Mouse (Mus musculus) C2C12 (cell line): Measurements from ENCODE around the gene D3Ertd254e.

ENCODE experiments used
- CEBPB ChIP-seq: IDR thresholded peaks from one replicate; pipeline ENCODE4 v1.6.1; 2011; ENCODE audit warnings: low read depth, mild to moderate bottlenecking, control low read depth, moderate library complexity
- CTCF ChIP-seq: IDR thresholded peaks from one replicate; pipeline ENCODE4 v1.5.1; 2011; ENCODE audit not compliant: control insufficient read depth, insufficient read depth, insufficient read length
- FOSL1 ChIP-seq: IDR thresholded peaks from one replicate; pipeline ENCODE4 v1.8.0; 2011; ENCODE audit warnings: mild to moderate bottlenecking, low read length; ENCODE audit not compliant: poor library complexity, insufficient read depth, severe bottlenecking
- MAX ChIP-seq: IDR thresholded peaks from one replicate; pipeline ENCODE4 v1.6.1; 2011; ENCODE audit warnings: mild to moderate bottlenecking, control low read depth
- MYOD1 ChIP-seq: IDR thresholded peaks from one replicate; pipeline ENCODE4 v1.6.1; 2011; ENCODE audit warnings: low read depth; ENCODE audit not compliant: control insufficient read depth, insufficient read length
- MYOG ChIP-seq: IDR thresholded peaks from one replicate; pipeline ENCODE4 v1.6.1; 2011; ENCODE audit not compliant: control insufficient read depth, insufficient read length; ENCODE audit errors: extremely low read depth
- USF1 ChIP-seq: IDR thresholded peaks from one replicate; pipeline ENCODE4 v1.6.1; 2011; ENCODE audit warnings: low read depth, mild to moderate bottlenecking, control low read depth, moderate library complexity

DNA sequence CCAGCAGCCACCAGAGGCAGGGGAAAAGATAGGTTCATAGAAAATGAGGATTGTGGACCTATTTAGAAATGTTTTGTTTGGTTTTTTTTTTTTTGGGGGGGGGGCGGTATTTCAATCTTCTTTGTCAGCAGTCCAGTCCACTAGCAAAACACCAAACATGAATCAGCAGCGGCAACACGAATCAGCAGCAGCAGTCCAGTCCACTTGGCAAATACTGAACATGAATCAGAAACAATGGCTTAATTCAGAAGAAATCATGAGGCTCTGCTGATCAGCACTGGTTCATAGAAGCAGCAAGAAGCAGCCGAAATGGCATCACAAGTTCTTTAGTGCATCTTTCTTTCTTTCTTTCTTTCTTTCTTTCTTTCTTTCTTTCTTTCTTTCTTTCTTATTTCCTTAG, 34.7 kb upstream of the D3Ertd254e start:
- TF ChIP-seq USF1: no peak
- TF ChIP-seq CTCF: no peak
- TF ChIP-seq MYOD1: no peak
- no peak for TF ChIP-seq MAX
- TF ChIP-seq FOSL1: no peak
- no peak for TF ChIP-seq MYOG
- TF ChIP-seq CEBPB: no peak
